Mouse (Mus musculus): ENCODE results near the gene Ifi202b. TPM values are rescaled to one million over a fixed set of nuclear protein-coding genes. Genes with fewer than 3 reads are reported as not detected.
"Not testable (repeated sequence)": the region's sequence is repeated elsewhere in the genome, so short reads cannot be mapped to it uniquely, and the experiment has no call there.

Gene Ifi202b
- polyA plus RNA-seq, 1 experiment from 2014 or later: not detected

DNA sequence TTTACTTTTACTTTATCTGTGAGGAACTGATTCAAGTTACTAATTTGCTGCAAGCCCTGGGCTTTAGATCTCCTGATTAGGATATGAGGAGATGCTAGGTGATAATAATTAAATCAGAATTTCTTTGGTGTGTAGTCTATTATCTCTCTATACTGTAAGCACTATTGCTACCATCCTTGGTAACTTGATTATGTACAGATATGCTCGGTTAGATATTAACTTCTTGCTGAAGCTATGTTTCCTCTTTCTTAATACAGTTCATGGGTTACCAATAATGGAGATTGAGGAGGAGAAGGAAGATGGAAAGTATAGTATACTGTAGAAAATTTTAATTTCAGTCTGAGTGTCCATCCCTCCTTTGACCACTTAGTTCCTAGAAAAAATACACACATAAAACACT, 29.0 kb downstream of the Ifi202b start:
- Histone ChIP-seq H3K27ac (no peak overlapping the region), H3K4me2 (no peak overlapping the region), H3K4me3 (no peak overlapping the region), H3K27me3 (no peaks in the 10 kb centered on the region), H3K9me3 (no peaks in the 10 kb centered on the region), H3K36me3 (no peaks in the 10 kb centered on the region), H3K4me1 (replicated peaks) (no peaks in the 10 kb centered on the region), H3K9ac (no peak overlapping the region)
- WGBS: 95% methylated on average over 1 of the region's 1 CpGs
- ATAC-seq (ENCODE audit: low FRiP score): no peak

DNA sequence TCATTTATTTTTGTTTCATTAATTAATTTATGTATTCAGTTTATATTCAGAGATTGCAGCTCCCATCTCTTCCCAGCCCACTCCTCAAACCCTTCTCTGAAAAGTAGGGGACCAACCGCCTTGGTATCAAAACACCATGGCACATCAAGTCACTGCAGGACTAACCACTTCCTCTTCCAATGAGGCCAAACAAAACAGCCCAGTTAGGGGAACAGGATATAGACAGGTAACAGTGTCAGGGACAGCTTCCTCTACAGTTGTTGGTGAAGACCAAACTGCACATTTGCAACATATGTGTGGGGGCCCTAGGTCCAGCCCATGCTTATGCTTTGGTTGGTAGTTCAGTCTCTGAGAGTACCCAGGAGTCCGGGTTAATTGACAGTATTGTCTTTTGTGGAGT, 33.5 kb downstream of the Ifi202b start:
- 95% methylated on average over 2 of the region's 2 CpGs for WGBS
- not testable (repeated sequence) for H3K4me1 ChIP-seq (replicated peaks); H3K36me3 ChIP-seq; H3K27ac ChIP-seq; H3K4me2 ChIP-seq; H3K4me3 ChIP-seq; ATAC-seq (ENCODE audit: low FRiP score); H3K27me3 ChIP-seq; H3K9me3 ChIP-seq; H3K9ac ChIP-seq

DNA sequence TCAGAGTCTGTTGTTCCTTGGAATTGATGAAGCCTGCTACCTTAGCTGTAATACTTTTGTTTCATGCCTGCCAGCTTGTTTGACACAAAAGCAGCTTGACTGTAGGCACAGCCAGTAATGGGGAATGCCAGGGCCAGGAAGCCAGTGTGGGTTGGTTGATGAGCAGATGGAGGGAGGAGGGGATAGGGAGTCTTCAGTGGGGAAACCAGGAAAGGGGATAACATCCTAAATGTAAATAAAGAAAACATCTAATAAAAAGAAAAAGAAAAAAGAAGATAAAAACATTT, 39.8 kb downstream of the Ifi202b start:
- not testable (repeated sequence) for H3K27ac ChIP-seq; H3K4me2 ChIP-seq; H3K9me3 ChIP-seq; H3K4me1 ChIP-seq (replicated peaks); H3K27me3 ChIP-seq; H3K4me3 ChIP-seq; H3K9ac ChIP-seq; ATAC-seq (ENCODE audit: low FRiP score); H3K36me3 ChIP-seq

DNA sequence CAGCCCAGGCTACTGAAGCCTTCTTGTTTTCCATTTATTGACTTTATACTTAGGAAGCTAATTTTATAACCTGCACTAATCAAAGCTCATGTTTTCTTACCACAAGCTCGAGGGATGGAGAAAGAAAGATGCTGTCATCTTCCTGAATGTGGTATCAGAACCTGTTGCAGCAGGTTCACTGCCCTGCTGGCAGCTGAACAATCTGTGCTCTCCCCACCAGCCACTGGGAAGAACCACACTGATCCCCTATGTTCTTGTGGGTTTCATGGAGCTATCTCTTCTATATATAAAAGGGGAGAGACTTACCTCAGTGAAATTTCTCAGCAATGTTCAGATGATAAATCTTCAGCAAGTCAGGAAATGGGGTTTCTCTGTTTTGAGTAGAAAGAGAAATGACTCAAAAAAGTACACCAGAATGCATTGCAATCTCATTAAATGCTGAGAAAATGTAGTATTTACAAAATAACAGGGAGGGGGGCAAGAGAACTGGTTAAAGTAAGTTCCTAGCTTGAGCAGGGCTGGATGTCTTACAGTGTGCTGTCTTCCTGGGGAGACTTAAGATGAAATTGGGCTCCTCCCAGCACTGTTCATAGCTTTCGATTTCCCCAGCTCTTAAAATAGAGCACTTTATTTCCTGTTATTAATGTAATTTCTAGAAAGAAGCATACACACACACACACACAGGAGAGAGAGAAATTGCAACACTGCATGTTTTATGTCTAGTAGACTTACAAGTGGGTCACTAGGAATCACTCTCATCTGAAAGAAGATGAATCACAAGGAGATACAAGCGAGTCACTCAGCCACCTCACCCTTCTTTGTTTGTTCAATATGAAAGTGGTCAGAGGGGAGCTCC, 40.4 kb downstream of the Ifi202b start, which contains the start of the genes Mndal and Ifi203:
Gene Mndal (minus strand): TSS at position 568 of the 856 bp plus-strand sequence.
Gene Ifi203 (minus strand): TSS at position 749 of the 856 bp plus-strand sequence.
- H3K36me3 ChIP-seq; H3K4me3 ChIP-seq; H3K9me3 ChIP-seq; H3K9ac ChIP-seq; H3K27me3 ChIP-seq; H3K4me2 ChIP-seq; H3K4me1 ChIP-seq (replicated peaks); H3K27ac ChIP-seq; ATAC-seq (ENCODE audit: low FRiP score): not testable (repeated sequence)
- 73% methylated on average over 3 of the region's 3 CpGs for WGBS

DNA sequence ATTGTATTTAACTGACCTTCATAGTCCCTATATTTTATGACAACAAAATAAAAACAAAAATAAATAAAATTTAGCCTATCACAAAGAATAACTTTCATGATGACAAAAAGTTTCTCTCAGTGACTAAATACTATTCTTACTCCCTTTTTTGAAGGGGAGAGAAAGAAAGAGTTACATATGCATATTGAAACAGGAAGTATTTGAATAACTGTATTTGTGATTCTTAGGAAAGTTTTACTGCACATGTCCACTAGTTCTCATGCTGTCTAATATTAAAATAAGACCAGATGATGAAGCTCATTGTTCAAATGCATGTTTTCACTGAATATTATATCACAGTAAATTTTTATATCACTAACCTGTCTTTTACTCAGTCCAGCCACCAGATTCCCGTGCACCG, 41.0 kb downstream of the Ifi202b start:
- not testable (repeated sequence) for H3K27me3 ChIP-seq; H3K36me3 ChIP-seq; H3K4me2 ChIP-seq; H3K9ac ChIP-seq; H3K27ac ChIP-seq; H3K4me3 ChIP-seq; H3K9me3 ChIP-seq; H3K4me1 ChIP-seq (replicated peaks); ATAC-seq (ENCODE audit: low FRiP score)
- 95% methylated on average over 2 of the region's 2 CpGs for WGBS

DNA sequence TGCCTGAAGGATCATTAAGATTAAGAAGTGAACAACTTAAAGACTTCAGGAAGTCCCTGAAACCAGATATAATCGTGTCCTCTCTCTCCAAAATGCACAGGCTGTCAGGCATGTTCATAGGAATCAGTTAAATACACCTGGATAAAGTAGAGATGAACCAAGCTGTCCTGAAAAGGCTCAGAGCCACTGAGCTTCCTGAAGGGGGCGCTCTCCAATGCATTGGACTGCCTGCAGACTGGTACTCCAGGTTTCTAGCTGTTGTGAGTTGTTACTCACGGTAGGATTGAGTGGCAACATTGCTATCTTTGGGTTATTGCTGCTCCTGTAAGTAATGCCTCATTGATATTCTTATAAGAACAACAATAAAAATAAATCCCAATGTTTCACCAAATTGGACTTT, 63.3 kb downstream of the Ifi202b start:
- H3K9ac ChIP-seq; H3K4me3 ChIP-seq; H3K9me3 ChIP-seq; H3K4me1 ChIP-seq (replicated peaks); H3K36me3 ChIP-seq; ATAC-seq (ENCODE audit: low FRiP score); H3K4me2 ChIP-seq; H3K27ac ChIP-seq; H3K27me3 ChIP-seq: not testable (repeated sequence)
- WGBS: 67% methylated on average over 3 of the region's 3 CpGs

DNA sequence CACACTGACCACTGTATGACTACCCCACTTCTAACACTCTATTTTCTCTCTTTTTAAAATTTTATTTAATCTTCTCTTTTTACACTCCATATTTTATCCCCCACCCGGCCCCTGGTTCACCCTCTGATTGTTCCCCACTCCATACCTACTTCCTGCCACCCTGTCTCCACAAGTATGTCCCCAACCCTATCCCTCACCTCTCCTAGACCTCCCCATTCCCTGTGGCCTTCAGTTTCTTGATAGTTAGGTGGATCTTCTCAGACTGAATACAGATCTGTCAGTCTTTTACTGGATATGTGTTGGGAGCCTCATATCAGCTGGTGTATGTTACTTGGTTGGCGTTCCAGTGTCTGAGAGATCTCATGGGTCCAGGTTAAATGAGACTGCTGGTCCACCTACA, 68.0 kb downstream of the Ifi202b start:
- Histone ChIP-seq H3K27me3 (no peaks in the 10 kb centered on the region), H3K27ac (no peak overlapping the region), H3K4me3 (no peak overlapping the region), H3K9ac (no peak overlapping the region), H3K4me2 (no peak overlapping the region), H3K4me1 (replicated peaks) (no peaks in the 10 kb centered on the region), H3K36me3 (no peaks in the 10 kb centered on the region), H3K9me3 (no peaks in the 10 kb centered on the region)
- whole genome bisulfite sequencing: 81% methylated on average over 2 of the region's 2 CpGs
- ATAC-seq (ENCODE audit: low FRiP score): no peak

DNA sequence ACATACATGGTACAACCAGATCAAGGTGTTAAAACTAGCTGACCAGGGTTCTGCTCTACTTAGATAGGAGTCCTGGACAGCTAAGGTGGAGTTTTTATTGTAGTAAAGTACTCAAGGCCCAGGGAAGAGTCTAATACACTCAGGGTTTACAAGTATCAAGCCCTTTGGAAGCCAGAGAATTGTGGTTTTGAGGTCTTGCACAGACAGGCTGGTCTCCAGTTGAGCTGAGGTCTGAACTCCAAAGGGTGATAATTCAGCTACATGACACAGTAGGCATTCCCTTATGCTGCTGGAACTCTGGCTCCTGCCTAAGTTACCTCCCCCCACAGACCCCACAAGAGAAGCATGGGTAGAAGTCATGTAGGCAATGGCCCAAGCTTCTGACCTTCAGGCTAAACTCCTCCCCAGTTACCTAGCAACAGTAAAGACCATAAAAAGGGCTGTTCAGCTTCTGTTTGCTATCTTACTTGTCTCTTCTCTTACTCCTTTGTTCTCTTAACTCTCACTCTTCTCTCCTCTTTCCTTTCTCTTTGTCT, 69.2 kb downstream of the Ifi202b start:
- not testable (repeated sequence) for ATAC-seq (ENCODE audit: low FRiP score); H3K36me3 ChIP-seq; H3K27me3 ChIP-seq; H3K9me3 ChIP-seq; H3K4me2 ChIP-seq; H3K4me3 ChIP-seq; H3K9ac ChIP-seq; H3K27ac ChIP-seq; H3K4me1 ChIP-seq (replicated peaks)

Other genes with a start within 250 kb of the Ifi202b start
- gene Ifi207, start 241.0 kb downstream of the Ifi202b start, polyA plus RNA-seq (2015; fragmentation: Nextera tagmentation; extraction: Ambion mirVana): 0.27 and 0.39 TPM in 2 replicates
- gene Ifi204, start 215.8 kb downstream of the Ifi202b start, polyA plus RNA-seq (2015; fragmentation: Nextera tagmentation; extraction: Ambion mirVana): 0.88 and 1.0 TPM in 2 replicates
- 0.40 and 0.52 TPM in 2 replicates for gene Ifi211, start 69.7 kb downstream of the Ifi202b start, polyA plus RNA-seq (2015; fragmentation: Nextera tagmentation; extraction: Ambion mirVana)
- 1.0 and 1.3 TPM in 2 replicates for gene Mndal, start 40.3 kb downstream of the Ifi202b start, polyA plus RNA-seq (2015; fragmentation: Nextera tagmentation; extraction: Ambion mirVana)
- 0.40 and 0.65 TPM in 2 replicates for gene Ifi203, start 40.1 kb downstream of the Ifi202b start, polyA plus RNA-seq (2015; fragmentation: Nextera tagmentation; extraction: Ambion mirVana)
- 0.12 TPM in 1 of 2 replicates, not detected in the other for gene Ifi205, start 49.1 kb upstream of the Ifi202b start, polyA plus RNA-seq (2015; fragmentation: Nextera tagmentation; extraction: Ambion mirVana)
- gene Olfr433, start 58.0 kb upstream of the Ifi202b start, polyA plus RNA-seq (2015; fragmentation: Nextera tagmentation; extraction: Ambion mirVana): not detected in 2 replicates
- not detected in 2 replicates for gene Olfr432, start 66.5 kb upstream of the Ifi202b start, polyA plus RNA-seq (2015; fragmentation: Nextera tagmentation; extraction: Ambion mirVana)
- not detected in 2 replicates for gene Olfr430, start 83.9 kb upstream of the Ifi202b start, polyA plus RNA-seq (2015; fragmentation: Nextera tagmentation; extraction: Ambion mirVana)
- not detected in 2 replicates for gene Olfr429, start 101.6 kb upstream of the Ifi202b start, polyA plus RNA-seq (2015; fragmentation: Nextera tagmentation; extraction: Ambion mirVana)
- not detected in 2 replicates for gene Olfr427, start 114.1 kb upstream of the Ifi202b start, polyA plus RNA-seq (2015; fragmentation: Nextera tagmentation; extraction: Ambion mirVana)
- gene Olfr231, start 138.4 kb upstream of the Ifi202b start, polyA plus RNA-seq (2015; fragmentation: Nextera tagmentation; extraction: Ambion mirVana): not detected in 2 replicates
- not detected in 2 replicates for gene Olfr424, start 148.8 kb upstream of the Ifi202b start, polyA plus RNA-seq (2015; fragmentation: Nextera tagmentation; extraction: Ambion mirVana)
- not detected in 2 replicates for gene Olfr420, start 172.9 kb upstream of the Ifi202b start, polyA plus RNA-seq (2015; fragmentation: Nextera tagmentation; extraction: Ambion mirVana)
- 0.16 and 0.28 TPM in 2 replicates for gene Spta1, start 190.0 kb upstream of the Ifi202b start, polyA plus RNA-seq (2015; fragmentation: Nextera tagmentation; extraction: Ambion mirVana)